Mouse (Mus musculus) cortical plate, adult 2 months (tissue): ENCODE measurements around the gene Gabrr2. TPM values are rescaled to one million over a fixed set of nuclear protein-coding genes. Genes with fewer than 3 reads are reported as not detected.

Experiments
- H3K27ac ChIP-seq: fragments of 200-500 bp; 2 replicates; pipeline ENCODE4 v1.5.1; 2012; ENCODE audit warnings: low read length, control low read depth, inconsistent platforms; ENCODE audit not compliant: insufficient read depth
- H3K4me1 ChIP-seq: fragments of 200-500 bp; 2 replicates; pipeline ENCODE4 v1.6.1; 2011; ENCODE audit warnings: low read length; ENCODE audit not compliant: control insufficient read depth, insufficient read depth
- H3K4me3 ChIP-seq: fragments of 200-500 bp; 2 replicates; pipeline ENCODE4 v1.5.1; 2011; ENCODE audit warnings: mild to moderate bottlenecking, low read length, control low read depth; ENCODE audit not compliant: insufficient read depth
- CTCF ChIP-seq: fragments of 200-500 bp; IDR thresholded peaks from 2 replicates; pipeline ENCODE4 v1.5.1; 2011; ENCODE audit warnings: mild to moderate bottlenecking, control low read depth, low read length; ENCODE audit not compliant: insufficient read depth; ENCODE audit errors: extremely low read depth
- POLR2A ChIP-seq: fragments of 200-500 bp; IDR thresholded peaks from 2 replicates; pipeline ENCODE4 v1.6.1; 2011; ENCODE audit warnings: mild to moderate bottlenecking, low read length, control low read depth; ENCODE audit not compliant: insufficient read depth; ENCODE audit errors: extremely low read depth
- polyA plus RNA-seq: library from polyadenylated mRNA; depleted of rRNA; stranded (reverse); fragments of >200 nt; gene quantifications from 2 replicates; pipeline ENCODE4 v1.2.3, GENCODE M21; 2012

Gabrr2 gene
- polyA plus RNA-seq, 1 experiment = 1.6 TPM

GRCm38 (mm10) chr4:33049601-33050000 is 13.2 kb upstream of the Gabrr2 start:
- no peak for TF ChIP-seq POLR2A
- TF ChIP-seq CTCF = no peak
- H3K27ac ChIP-seq = no peak overlapping the region
- H3K4me3 ChIP-seq = no peak overlapping the region
- H3K4me1 ChIP-seq = no peaks in the 10 kb centered on the region; the same call in 1 of the 2 replicates

- H3K4me3 ChIP-seq = no peak overlapping the region
- H3K27ac ChIP-seq = no peak overlapping the region
- no peak for TF ChIP-seq CTCF
- no peak for TF ChIP-seq POLR2A
- H3K4me1 ChIP-seq = no peaks in the 10 kb centered on the region; the same call in 1 of the 2 replicates
Observed at GRCm38 (mm10) chr4:33052055-33052454, 10.7 kb upstream of the Gabrr2 start.

DNA sequence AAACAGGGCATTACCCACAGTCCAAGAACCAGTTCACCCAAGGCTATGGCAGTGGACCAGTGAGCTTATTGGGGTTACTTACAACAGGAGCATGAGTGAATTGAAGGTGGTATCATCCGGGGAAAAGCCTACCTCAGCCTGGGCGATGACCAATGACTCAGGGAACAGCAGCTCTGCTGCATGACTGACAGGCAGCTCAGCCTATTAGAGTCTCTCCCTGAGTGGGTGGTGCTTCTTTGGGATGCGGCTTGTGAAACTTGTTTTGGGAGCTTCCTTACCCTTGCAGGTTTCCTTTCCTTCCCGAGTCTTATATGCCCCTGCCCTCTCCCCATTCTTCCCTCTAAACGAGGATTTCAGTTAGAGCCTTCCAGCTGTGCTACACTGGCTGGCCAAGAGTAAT is 10.1 kb upstream of the Gabrr2 start:
- H3K4me3 ChIP-seq = no peak overlapping the region
- no peak overlapping the region for H3K27ac ChIP-seq
- no peak for TF ChIP-seq POLR2A
- no peak for TF ChIP-seq CTCF
- no peaks in the 10 kb centered on the region; the same call in 1 of the 2 replicates for H3K4me1 ChIP-seq

GRCm38 (mm10) chr4:33054426-33054825 is 8.4 kb upstream of the Gabrr2 start:
- peaks cover 3% of the 10 kb centered on the region; the same call in 1 of the 2 replicates for H3K4me1 ChIP-seq
- no peak overlapping the region for H3K4me3 ChIP-seq
- no peak for TF ChIP-seq POLR2A
- no peak for TF ChIP-seq CTCF
- no peak overlapping the region for H3K27ac ChIP-seq

DNA sequence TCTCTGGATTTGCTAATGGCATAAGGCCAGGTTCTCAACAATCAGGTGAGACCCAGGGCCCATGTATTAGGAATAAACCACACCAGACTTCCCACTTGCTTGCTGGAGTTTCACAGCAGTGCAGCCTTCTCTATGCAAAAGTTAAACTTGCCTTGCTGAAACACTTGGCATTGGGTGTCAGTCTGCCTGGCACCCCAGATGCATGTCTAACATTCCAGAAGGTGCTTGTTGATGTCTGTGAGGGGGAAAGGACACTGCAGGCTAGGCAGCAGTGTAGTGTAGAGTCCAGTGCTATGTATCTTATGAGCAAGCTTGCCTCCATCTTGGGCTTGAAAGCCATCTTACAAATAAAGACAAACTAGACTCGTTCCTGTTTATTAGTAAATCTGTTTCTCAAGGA is 6.5 kb upstream of the Gabrr2 start:
- Histone ChIP-seq H3K4me1 (peaks cover 3% of the 10 kb centered on the region; the same call in 1 of the 2 replicates), H3K4me3 (no peak overlapping the region), H3K27ac (no peak overlapping the region)
- TF ChIP-seq CTCF = no peak
- no peak for TF ChIP-seq POLR2A

- Histone ChIP-seq H3K4me1 (peaks cover 5% of the 10 kb centered on the region; the same call in 1 of the 2 replicates), H3K4me3 (no peak overlapping the region), H3K27ac (peak overlapping the region; percentile 69)
- TF ChIP-seq POLR2A = no peak
- no peak for TF ChIP-seq CTCF
Observed at GRCm38 (mm10) chr4:33057890-33058687, 4.7 kb upstream of the Gabrr2 start.

DNA sequence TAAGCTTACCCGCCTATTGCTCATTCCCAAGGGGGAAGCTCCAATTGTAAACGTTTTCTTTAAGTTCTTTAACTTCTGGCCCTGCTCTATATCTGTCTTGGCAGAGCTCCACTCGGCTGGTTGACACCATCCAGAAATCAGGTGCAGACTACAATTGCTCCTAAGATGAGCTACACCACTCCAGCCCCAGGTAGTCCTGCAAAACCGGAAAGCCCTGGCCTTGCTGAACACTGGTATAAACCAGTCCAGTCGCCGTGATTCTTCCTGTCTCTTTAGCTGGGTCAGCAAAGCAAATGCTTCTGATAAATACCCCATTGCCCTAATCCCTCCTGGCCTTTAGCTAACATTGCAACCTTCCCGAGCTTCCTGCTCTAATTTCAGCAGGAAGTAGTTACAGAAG is 1.6 kb upstream of the Gabrr2 start:
- TF ChIP-seq POLR2A = no peak
- TF ChIP-seq CTCF = no peak
- Histone ChIP-seq H3K4me1 (peaks cover 5% of the 10 kb centered on the region; the same call in 1 of the 2 replicates), H3K27ac (no peak overlapping the region), H3K4me3 (no peak overlapping the region)

DNA sequence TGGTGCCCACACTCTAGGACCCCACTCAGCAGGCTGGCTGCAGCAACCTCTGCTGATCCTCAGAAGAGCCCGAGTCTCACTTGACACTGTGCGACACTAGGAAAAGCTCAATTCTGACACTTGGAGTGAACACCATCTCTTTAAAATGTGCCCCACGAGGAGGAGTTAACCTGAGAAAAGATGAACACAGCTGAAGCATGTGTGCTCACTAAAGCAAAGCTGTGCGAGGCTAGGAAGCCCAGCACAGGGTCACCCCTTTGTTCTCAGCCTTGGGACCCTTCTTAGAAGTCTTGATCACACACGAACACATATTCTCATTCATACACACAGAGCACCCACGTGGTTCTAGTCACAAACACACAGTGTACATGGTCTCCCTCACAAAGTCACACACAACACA is 2.2 kb downstream of the Gabrr2 start:
- no peak overlapping the region for H3K27ac ChIP-seq
- TF ChIP-seq CTCF (no peak), POLR2A (no peak)

DNA sequence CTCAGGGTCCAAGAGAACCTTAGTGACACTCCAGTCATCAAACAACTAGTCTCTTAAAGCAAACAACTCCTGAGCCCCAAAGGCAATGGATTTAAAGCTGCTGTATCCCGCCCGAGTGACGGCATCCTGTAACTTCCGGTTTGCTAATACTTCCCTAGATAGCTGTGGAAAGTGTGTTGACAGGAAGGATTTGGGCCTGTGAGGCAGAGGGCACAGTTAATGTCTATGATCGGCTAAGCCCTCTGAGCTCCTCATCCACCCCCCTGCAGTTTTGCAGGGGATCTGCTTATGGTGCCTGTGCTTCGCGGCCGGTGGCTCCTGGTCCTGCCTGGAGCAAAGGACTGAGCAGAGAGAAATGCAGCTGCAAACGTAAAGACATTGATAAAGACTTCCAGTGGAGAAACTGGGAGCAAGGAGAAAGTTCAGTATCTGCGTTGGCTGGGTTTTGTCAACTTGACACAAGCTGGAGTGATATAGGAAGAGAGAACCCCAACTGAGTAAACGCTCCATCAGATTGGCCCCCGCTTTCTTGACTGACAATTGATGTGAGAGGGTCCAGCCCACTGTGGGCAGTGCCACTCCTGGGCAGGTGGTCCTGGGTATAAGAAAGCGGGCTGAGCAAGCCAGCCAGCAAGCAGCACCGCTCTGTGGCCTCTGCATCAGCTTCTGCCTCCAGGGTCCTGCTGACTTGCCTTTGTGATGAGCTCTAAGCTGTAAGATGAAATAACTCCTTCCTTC is 3.6 kb downstream of the Gabrr2 start:
- TF ChIP-seq CTCF = no peak
- no peak for TF ChIP-seq POLR2A
- Histone ChIP-seq H3K4me3 (no peak overlapping the region), H3K4me1 (peaks cover 2% of the 10 kb centered on the region; the same call in 1 of the 2 replicates), H3K27ac (no peak overlapping the region)

More for the DNA sequence above, 2.2 kb downstream of the Gabrr2 start:
- Histone ChIP-seq H3K4me3 (no peak overlapping the region), H3K4me1 (peaks cover 2% of the 10 kb centered on the region; the same call in 1 of the 2 replicates)
